Mouse (Mus musculus): Measurements from ENCODE around the gene Gas1.

GRCm38 (mm10) chr13:60225736-60226135, 48.6 kb upstream of the Gas1 start:
- no peak for TF ChIP-seq FLI1 (IDR thresholded peaks at IDR 0.05; ENCODE audit: low read length)
- TF ChIP-seq GATA1 (IDR thresholded peaks at IDR 0.05; ENCODE audit: borderline replicate concordance, low read length) = no peak

Measured in megakaryocyte, embryonic 14.5 days (primary cell).